Mouse (Mus musculus) hindbrain, embryonic 13.5 days (tissue): ENCODE data around the gene Pnpla2. TPM values are rescaled to one million over a fixed set of nuclear protein-coding genes. Genes with fewer than 3 reads are reported as not detected.

Source experiments
- ATAC-seq: fragments of 200-750 bp; cut with Nextera tagmentation; 2 replicates; pipeline ENCODE4 v1.8.0; 2017; ENCODE audit warnings: moderate TSS enrichment; ENCODE audit not compliant: low FRiP score
- H3K27ac ChIP-seq: fragments of 300-500 bp; sonication (generic); 2 replicates; pipeline ENCODE4 v1.5.1; 2015; ENCODE audit warnings: inconsistent platforms, mild to moderate bottlenecking, moderate library complexity
- H3K27me3 ChIP-seq: fragments of 300-500 bp; sonication (generic); 2 replicates; pipeline ENCODE4 v1.6.1; 2015; ENCODE audit warnings: mild to moderate bottlenecking, inconsistent platforms
- H3K36me3 ChIP-seq: fragments of 300-500 bp; sonication (generic); 2 replicates; pipeline ENCODE4 v1.6.1; 2015; ENCODE audit warnings: mild to moderate bottlenecking, inconsistent platforms
- H3K4me1 ChIP-seq: fragments of 300-500 bp; sonication (generic); replicated peaks from 2 replicates; pipeline ENCODE4 v1.6.1; 2015; ENCODE audit warnings: inconsistent platforms
- H3K4me2 ChIP-seq: fragments of 300-500 bp; sonication (generic); 2 replicates; pipeline ENCODE4 v1.6.1; 2015; ENCODE audit warnings: inconsistent platforms, mild to moderate bottlenecking, moderate library complexity
- H3K4me3 ChIP-seq: fragments of 300-500 bp; sonication (generic); 2 replicates; pipeline ENCODE4 v1.5.1; 2015; ENCODE audit warnings: mild to moderate bottlenecking, inconsistent platforms
- H3K9ac ChIP-seq: fragments of 300-500 bp; sonication (generic); 2 replicates; pipeline ENCODE4 v1.6.1; 2015; ENCODE audit warnings: mild to moderate bottlenecking, inconsistent platforms
- H3K9me3 ChIP-seq: fragments of 300-500 bp; sonication (generic); 2 replicates; pipeline ENCODE4 v1.6.1; 2016; ENCODE audit warnings: inconsistent platforms
- WGBS: fragments of 180-500 bp; shearing (Covaris S2); methylation state at CpG from one replicate; pipeline ENCODE4 v1.1.7; 2015; 5-methylcytosine and 5-hydroxymethylcytosine counted together
- polyA plus RNA-seq: library from polyadenylated mRNA; unstranded; fragments of >200 nt; fragmentation: Nextera tagmentation; extraction: Ambion mirVana; gene quantifications from 2 replicates; pipeline ENCODE4 v1.2.1, GENCODE M21; 2015

The Pnpla2 gene
- polyA plus RNA-seq, 1 experiment from 2014 or later: 18.7 TPM

DNA sequence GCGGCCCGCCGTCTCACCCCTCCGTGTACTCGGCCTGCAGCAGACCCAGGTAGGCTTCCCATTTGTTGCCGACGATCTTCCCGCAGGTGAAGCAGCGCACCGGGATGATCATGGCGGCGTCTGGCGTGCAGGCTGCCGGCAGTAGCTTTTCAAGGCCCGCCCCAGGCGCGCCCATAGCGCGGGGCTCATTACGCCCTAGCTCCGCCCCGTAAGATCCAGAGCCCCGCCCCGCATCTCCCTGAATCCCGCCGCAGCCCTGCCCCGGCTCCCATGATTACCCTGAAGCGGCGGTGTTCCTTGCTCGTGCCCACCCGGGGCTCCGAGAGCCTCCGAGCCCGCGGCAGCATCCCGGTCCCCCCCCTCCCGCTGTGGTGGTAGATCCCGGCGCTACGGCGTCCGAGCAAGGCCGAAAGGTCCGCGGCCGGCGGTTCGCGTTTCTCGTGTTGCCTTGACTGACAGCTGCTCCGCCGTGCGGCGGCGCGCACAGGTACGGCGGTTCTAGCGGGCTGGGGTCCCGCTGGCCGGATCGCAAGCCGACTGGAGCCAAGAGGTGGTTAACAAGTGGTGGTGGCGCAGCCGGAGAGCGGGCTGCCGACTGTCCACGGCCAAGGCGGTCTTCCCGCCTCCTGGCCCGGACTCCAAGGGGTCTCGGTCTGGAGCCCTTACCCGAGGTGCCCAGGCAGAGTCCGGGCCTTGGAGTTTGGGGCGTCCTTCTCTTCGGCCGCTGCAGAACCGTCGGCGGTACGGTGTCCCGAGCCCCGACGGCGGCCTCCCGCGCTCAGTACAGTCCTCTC is 20.2 kb downstream of the Pnpla2 start, which contains the start of the genes Polr2l and Tspan4:
Polr2l (minus strand) TSS at position 122 of the 794 bp plus-strand sequence.
Tspan4 (plus strand) TSS at position 230 of the 794 bp plus-strand sequence.
- peak within 1 kb of the TSS; percentile 85 for H3K4me2 ChIP-seq
- H3K27me3 ChIP-seq: peaks cover 30% of the 10 kb centered on the region
- peak within 1 kb of the TSS; percentile 63 for H3K4me3 ChIP-seq
- H3K9ac ChIP-seq: peak within 1 kb of the TSS; percentile 84
- H3K36me3 ChIP-seq: peaks cover 25% of the 10 kb centered on the region
- no peaks in the 10 kb centered on the region for H3K9me3 ChIP-seq
- under 1% methylated on average over 85 of the region's 87 CpGs for WGBS
- H3K4me1 ChIP-seq: peaks cover 43% of the 10 kb centered on the region
- ATAC-seq: peak; percentile 83
- peak within 1 kb of the TSS; percentile 88 for H3K27ac ChIP-seq

DNA sequence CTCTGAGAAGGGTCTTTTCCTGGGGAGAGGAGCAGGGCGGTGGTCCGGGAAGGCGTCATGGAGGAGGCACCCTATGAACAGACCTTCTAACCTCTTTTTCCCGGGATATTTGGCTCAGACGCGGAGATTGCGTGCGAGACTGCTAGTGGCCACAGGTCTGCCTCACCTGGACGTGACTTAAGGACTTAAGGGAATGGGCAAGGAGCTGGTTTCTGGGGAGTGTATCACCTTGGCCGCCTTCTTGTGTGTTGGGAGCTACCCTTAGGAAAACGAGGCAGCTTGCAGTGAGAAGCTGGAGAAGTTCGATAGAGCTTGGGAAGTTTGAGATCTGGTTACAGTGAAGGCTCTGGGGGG is 20.8 kb downstream of the Pnpla2 start:
- Histone ChIP-seq H3K27me3 (peaks cover 31% of the 10 kb centered on the region), H3K36me3 (peaks cover 19% of the 10 kb centered on the region), H3K9me3 (no peaks in the 10 kb centered on the region), H3K4me1 (peaks cover 42% of the 10 kb centered on the region), H3K4me3 (peak overlapping the region; percentile 63), H3K9ac (peak overlapping the region; percentile 84), H3K4me2 (peak overlapping the region; percentile 85), H3K27ac (0 out of 2 replicates have a peak overlapping the region, but pooled peaks have one; percentile 62)
- no peak for ATAC-seq
- whole genome bisulfite sequencing: 2% methylated on average over 12 of the region's 12 CpGs

DNA sequence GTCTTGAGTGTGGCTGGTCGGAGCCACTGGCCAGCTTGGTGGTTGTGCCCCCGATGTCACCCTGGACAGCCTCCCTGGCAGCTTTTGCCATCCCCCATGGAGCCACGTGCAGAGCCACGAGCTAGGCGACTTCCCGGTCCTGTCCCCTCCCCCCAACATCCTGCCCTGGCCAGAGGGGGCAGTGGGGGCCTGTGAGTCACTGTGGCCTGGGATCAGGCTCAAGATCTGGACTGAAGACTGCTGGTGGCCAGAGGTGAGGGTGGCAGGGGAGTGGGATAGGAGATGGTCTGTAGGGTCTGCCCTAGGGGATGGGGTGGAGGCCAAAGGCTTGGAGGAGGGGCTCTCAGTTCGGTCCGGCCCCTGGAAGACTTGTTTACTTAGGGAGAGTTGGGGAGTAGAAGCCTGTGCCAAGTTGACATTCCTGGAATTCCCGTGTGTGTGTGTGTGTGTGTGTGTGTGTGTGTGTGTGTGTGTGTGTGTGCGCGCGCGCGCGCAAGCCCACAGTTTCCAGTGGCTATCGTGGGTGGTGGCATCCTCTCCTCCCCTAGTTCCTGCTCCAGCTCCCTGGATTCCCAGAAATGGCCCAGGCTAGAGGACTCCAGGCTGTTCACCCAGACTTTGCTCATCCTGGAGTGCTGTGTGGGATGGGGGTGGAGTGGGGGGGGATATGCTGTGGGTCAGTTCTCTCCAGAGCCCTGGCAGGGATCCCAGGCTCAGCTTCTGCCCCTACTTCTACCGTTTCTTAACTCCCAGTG is 21.4 kb downstream of the Pnpla2 start:
- Histone ChIP-seq H3K9ac (peak overlapping the region; percentile 8; the same call in 1 of the 2 replicates), H3K4me2 (peak overlapping the region; percentile 85), H3K27ac (peak overlapping the region; percentile 62), H3K36me3 (peaks cover 13% of the 10 kb centered on the region), H3K4me1 (peaks cover 45% of the 10 kb centered on the region), H3K4me3 (peak overlapping the region; percentile 63), H3K27me3 (peaks cover 31% of the 10 kb centered on the region), H3K9me3 (no peaks in the 10 kb centered on the region)
- WGBS: 4% methylated on average over 11 of the region's 17 CpGs
- ATAC-seq: peak; percentile 19

DNA sequence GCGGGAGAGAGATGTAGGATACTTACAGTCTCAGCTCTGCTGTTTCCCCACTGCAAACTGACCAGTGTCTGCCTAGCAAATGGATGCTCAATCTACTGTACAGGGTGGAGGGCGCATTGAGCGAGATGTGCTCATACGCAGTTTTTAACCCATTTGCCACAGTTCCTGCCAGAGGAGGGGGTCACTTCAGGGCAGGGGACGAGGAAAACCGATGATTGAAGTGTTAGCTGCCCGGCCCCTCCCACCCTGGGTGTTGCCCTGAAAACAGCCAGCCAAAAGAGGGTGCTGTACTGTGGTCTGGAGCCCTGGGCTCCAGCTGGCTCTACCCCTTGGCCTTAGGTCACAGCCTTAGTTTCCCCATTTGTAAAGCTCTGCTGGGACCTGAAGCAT is 22.0 kb downstream of the Pnpla2 start:
- Histone ChIP-seq H3K27me3 (peaks cover 31% of the 10 kb centered on the region), H3K9ac (0 out of 2 replicates have a peak overlapping the region, but pooled peaks have one; percentile 8), H3K27ac (peak overlapping the region; percentile 62), H3K36me3 (peaks cover 10% of the 10 kb centered on the region), H3K9me3 (no peaks in the 10 kb centered on the region), H3K4me3 (peak overlapping the region; percentile 63; the same call in 1 of the 2 replicates), H3K4me2 (peak overlapping the region; percentile 85), H3K4me1 (peaks cover 50% of the 10 kb centered on the region)
- no peak for ATAC-seq
- 17% methylated on average over 7 of the region's 7 CpGs for WGBS

DNA sequence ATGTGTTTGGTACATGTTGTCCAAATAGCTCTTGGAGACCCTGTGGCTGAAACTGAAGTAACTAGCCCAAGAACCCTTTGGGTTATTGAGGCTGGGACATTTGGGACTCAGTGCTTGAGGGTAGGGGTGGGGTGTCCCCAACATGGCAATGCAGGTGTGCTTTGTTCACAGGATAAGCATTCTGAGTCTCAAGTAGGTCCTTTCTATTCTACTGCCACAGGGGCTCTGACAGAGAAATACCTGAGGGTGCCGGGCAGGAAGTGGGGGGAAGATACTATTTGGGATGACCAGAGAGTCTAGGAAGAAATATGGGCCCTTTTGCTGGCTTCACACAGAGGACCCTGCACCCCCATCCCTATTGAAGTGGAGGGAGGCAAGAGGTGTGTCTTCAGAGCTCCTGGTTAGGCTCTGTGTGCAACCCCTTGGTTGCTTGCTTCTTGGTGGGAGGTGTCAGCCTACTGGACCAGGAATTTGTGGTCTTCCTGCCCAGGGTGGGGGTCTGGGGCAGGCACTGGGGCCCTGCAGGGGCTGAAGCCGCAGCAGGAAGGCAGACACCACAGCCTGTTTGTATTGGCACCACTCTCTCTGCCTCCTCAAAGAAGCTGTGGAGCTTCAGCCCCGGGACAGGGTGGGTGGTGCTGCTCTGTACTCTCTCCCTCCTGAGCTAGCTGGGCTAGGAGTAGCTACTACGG is 22.7 kb downstream of the Pnpla2 start:
- 73% methylated on average over 4 of the region's 4 CpGs for WGBS
- H3K4me3 ChIP-seq: no peak overlapping the region
- no peak overlapping the region for H3K4me2 ChIP-seq
- peaks cover 34% of the 10 kb centered on the region for H3K27me3 ChIP-seq
- H3K4me1 ChIP-seq: peaks cover 54% of the 10 kb centered on the region
- 0 out of 2 replicates have a peak overlapping the region, but pooled peaks have one; percentile 43 for H3K9ac ChIP-seq
- no peaks in the 10 kb centered on the region for H3K9me3 ChIP-seq
- peaks cover 2% of the 10 kb centered on the region for H3K36me3 ChIP-seq
- H3K27ac ChIP-seq: no peak overlapping the region
- ATAC-seq: no peak

DNA sequence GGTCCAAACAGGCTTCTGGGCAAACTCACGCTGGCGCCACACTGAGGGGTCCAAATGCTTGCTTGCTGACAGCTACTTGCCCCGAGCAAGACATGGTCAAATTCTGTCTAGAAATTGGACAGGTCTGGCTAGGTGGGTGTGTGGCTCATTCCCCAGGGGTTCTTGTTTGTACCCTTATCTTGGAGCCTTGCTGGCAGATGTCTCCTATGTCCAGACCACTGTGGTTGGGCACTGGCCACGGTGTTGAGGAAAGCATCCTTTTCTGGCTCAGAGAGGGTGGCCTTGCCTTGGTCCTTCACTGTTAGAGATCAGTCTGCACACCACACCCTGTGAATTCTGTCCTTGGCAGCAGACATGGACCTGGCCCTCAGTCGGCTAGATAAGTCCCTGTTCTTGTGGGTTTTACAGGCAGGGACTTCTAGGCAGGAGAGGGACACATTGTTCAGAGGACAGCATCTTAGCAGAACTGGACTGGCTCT is 23.3 kb downstream of the Pnpla2 start:
- no peaks in the 10 kb centered on the region for H3K36me3 ChIP-seq
- peaks cover 40% of the 10 kb centered on the region for H3K27me3 ChIP-seq
- 78% methylated on average over 5 of the region's 5 CpGs for WGBS
- H3K4me2 ChIP-seq: no peak overlapping the region
- no peaks in the 10 kb centered on the region for H3K9me3 ChIP-seq
- no peak overlapping the region for H3K4me3 ChIP-seq
- peaks cover 56% of the 10 kb centered on the region for H3K4me1 ChIP-seq
- H3K27ac ChIP-seq: no peak overlapping the region
- H3K9ac ChIP-seq: 0 out of 2 replicates have a peak overlapping the region, but pooled peaks have one; percentile 43
- ATAC-seq: no peak

DNA sequence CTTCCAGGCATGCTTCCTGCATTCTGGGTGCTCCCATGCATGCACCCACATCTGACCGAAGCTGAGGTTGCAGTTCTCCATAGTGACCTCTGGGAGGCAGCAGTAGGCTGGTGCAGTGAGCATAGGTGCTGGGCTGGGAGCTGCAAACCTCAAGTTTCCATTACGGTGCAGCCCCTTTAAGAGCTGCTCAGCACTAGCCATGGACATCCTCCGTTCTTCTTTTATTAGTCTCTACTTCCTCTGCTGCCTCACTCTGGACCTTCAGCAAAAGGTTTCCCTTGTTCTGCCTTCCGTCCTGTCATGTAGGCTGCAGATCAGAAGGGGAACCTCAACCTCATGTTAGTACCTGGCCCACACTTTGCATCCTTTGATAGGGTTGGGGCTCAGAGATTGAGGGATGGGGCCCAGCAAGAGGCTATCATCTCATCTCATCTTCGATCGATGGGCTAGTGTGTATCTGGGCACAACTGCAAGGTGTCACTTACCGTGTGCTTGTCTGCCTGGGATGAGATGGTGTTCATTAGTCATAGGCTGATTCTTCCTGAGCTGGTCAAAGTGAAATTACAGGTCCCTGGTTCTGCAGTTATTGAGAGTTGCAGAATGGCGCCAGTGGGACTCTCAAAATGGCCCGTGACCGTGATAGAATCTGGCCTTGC is 26.0 kb downstream of the Pnpla2 start:
- peak overlapping the region; percentile 77 for H3K27ac ChIP-seq
- H3K9ac ChIP-seq: peak overlapping the region; percentile 79
- peak overlapping the region; percentile 61 for H3K4me3 ChIP-seq
- H3K4me1 ChIP-seq: peaks cover 52% of the 10 kb centered on the region
- no peaks in the 10 kb centered on the region for H3K9me3 ChIP-seq
- peak; percentile 50 for ATAC-seq
- H3K36me3 ChIP-seq: no peaks in the 10 kb centered on the region
- WGBS: 8% methylated on average over 10 of the region's 10 CpGs
- H3K27me3 ChIP-seq: peaks cover 41% of the 10 kb centered on the region
- H3K4me2 ChIP-seq: peak overlapping the region; percentile 85

DNA sequence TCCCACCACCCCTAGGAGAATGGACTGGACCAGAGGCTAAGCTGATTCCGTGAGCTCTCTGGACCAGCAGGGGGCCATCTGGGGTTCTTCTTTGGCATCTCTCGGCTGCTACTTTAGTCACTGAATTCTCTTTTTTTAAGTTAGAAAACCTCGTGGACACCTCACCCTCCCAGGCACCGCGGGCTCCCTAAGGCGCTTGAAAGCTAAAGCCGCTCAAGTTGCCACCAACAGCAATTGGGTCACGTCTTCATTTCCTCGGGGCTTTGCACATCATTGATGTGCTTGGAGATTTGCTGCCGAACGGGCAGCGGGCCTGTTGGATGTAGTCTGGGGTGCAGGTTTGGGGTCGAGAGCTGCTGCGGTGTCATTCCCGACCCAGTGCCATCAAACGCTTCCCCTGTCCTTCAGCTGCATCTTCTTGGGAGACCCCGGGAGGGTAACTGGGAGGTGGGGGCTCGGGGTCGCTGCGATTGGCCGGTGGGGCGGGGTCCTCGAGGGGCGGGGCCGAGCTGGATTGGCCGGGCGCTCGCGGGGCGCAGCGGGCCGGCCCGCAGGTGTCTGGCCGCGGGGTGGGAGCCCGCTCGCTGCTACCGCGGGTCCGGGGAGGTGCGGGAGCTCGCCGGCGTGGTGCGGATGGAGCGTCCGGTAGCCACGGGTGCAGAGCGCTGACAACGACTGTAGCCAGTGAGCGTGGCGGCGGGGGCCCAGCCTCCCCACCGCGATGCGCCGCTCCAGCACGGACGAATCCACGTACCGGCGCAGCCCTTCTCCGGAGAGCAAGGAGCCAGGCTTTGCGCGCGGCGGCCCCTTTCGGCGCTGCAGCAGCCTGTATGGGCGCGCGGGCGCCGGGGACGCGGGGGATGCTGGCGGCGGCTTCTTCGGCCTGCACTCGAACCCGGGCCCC is 26.8 kb downstream of the Pnpla2 start:
- peak overlapping the region; percentile 77 for H3K27ac ChIP-seq
- ATAC-seq: peak; percentile 60
- peak overlapping the region; percentile 61 for H3K4me3 ChIP-seq
- H3K4me1 ChIP-seq: peaks cover 53% of the 10 kb centered on the region
- H3K9me3 ChIP-seq: no peaks in the 10 kb centered on the region
- peaks cover 33% of the 10 kb centered on the region for H3K27me3 ChIP-seq
- WGBS: under 1% methylated on average over 81 of the region's 81 CpGs
- peak overlapping the region; percentile 79 for H3K9ac ChIP-seq
- peak overlapping the region; percentile 85 for H3K4me2 ChIP-seq
- no peaks in the 10 kb centered on the region for H3K36me3 ChIP-seq

DNA sequence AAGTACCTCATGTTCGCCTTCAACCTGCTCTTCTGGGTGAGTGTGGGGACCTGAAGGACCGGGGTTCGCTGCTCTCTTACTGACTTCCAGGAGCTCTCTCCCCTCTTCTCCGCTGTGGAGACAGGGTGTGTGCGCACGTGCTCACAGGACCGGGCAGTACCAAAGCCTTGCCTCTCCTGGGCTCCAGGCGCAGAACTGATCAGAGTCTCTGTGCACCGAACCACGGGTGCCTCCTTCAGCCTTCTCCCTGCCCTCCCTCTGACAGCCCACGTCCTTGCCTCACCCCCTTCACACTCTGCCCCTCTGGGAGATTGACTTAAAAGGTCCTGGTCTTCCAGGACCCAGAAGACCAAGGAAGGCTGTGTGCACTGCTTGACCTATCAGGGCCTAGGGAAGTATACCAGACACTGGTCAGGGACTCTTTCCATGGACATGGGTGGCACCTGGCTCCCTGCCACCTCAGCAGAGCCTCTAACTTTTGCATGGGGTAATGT is 27.6 kb downstream of the Pnpla2 start:
- Histone ChIP-seq H3K4me3 (peak overlapping the region; percentile 61), H3K4me1 (peaks cover 57% of the 10 kb centered on the region), H3K36me3 (no peaks in the 10 kb centered on the region), H3K9ac (peak overlapping the region; percentile 79), H3K4me2 (peak overlapping the region; percentile 85), H3K27me3 (peaks cover 24% of the 10 kb centered on the region), H3K27ac (peak overlapping the region; percentile 77), H3K9me3 (no peaks in the 10 kb centered on the region)
- 5% methylated on average over 11 of the region's 11 CpGs for WGBS
- no peak; the same call in 1 of the 2 replicates for ATAC-seq

DNA sequence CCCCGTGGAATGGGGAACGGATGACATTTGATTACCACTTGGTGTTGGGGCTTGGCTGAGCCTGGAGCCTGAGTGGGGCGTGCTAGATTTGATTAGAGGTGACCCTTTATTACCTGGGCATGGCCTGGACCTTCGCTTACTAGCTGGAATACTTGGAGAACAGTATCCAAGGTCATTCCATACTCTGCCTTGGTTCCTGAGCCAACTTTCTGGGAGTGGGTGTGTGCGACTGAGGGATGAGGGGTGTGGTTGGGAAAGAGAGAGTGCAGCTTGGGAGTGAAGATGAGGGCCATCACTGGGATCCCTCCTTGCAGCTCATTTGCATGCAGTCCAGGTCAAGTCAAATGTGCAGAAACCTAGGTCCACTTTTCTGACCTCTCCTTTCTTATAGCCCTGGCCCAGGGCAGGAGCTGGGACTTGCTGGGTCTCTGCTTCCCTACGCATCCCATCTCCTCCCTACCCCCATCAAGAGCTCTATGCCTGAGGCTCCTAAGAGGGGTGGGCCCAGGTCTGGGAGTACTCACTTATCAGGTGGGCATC is 28.2 kb downstream of the Pnpla2 start:
- Histone ChIP-seq H3K4me1 (peaks cover 57% of the 10 kb centered on the region), H3K9ac (peak overlapping the region; percentile 79; the same call in 1 of the 2 replicates), H3K36me3 (no peaks in the 10 kb centered on the region), H3K27me3 (peaks cover 18% of the 10 kb centered on the region), H3K4me3 (peak overlapping the region; percentile 61; the same call in 1 of the 2 replicates), H3K4me2 (peak overlapping the region; percentile 85), H3K27ac (no peak overlapping the region), H3K9me3 (no peaks in the 10 kb centered on the region)
- no peak for ATAC-seq
- WGBS: 84% methylated on average over 6 of the region's 6 CpGs
